Mouse (Mus musculus): ENCODE measurements around the gene Spo11.

DNA sequence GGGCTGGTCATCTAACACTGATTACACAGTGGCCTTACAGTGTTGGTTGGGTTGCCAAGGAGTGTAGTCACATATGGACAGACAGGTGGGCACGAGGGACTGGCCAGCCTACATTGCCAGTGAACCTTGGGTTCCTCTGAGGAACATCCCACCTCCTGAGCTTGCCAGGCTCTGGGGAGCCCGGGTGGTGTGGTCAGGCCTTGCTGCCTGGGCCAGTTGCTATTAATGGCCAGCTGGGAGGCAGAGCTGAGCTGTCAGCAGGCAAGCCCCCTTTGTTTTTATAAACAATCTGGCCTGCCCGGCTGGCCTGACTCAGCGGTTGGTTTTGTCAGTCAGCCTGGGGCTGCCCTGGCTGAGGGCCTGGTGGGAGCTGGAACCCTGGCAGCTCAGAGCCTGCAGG, 47.4 kb downstream of the Spo11 start:
- TF ChIP-seq USF1 (IDR thresholded peaks at IDR 0.05; ENCODE audit: low read depth) (no peak), CTCF (IDR thresholded peaks at IDR 0.05; ENCODE audit: control insufficient read depth, insufficient read depth, insufficient read length) (no peak), CEBPB (IDR thresholded peaks at IDR 0.05; ENCODE audit: low read depth) (no peak), MAX (IDR thresholded peaks at IDR 0.05) (no peak), FOSL1 (IDR thresholded peaks at IDR 0.05; ENCODE audit: insufficient read depth, low read length, poor library complexity, severe bottlenecking) (no peak), MYOD1 (IDR thresholded peaks at IDR 0.05; ENCODE audit: control insufficient read depth, insufficient read length, low read depth) (no peak)

All from C2C12 (cell line).